Mouse (Mus musculus) v-Abl transformed pro-B cells (cell line): ENCODE results near the gene Zfp148.

Source experiments
- in situ Hi-C, 2 experiments: fragments of 400-800 bp; cut with MboI; formaldehyde crosslinking; loops; one replicate each; pipeline ENCODE4 v1.15.1; 2025; ENCODE audit not compliant: unreplicated experiment in 2 of 2

The Zfp148 gene

GRCm38 (mm10) chr16:33379944-33380881 is at the start of gene Zfp148:
Gene Zfp148 (plus strand): TSS chr16:33380836.
- in situ Hi-C loops = loop anchor here (5.0 to 10.0 kb wide), 4 partner anchors 38 to 505 kb away; partner anchors contain the start of genes Fyttd1 (in 1 of the 2) and Rubcn (in 1 of the 2)

GRCm38 (mm10) chr16:33333015-33333414 is 47.6 kb upstream of the Zfp148 start:
- in situ Hi-C loops = no loop called here

DNA sequence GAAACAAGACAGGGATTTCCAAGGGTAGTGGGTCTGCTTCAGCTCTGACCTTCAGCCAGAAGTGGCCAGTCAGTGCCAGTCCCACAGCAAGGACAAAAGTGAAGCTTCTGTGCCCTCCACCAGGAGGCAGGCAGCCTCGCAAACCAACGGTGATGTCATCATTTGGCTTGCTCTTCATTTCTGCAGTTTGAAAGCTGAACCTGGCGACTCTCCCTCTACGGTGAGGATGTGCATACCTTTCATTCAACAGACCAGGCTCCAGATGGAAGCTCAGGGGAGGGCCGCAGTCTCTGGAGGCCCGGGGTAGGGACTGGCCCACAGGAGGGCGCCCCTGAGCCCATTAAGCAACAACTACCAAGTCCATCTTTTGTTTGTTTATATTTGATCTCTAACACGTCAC is 43.5 kb upstream of the Zfp148 start:
- in situ Hi-C loops = no loop called here

- in situ Hi-C loops = no loop called here
These were observed 43.0 kb upstream of the Zfp148 start for GRCm38 (mm10) chr16:33337681-33338080.

DNA sequence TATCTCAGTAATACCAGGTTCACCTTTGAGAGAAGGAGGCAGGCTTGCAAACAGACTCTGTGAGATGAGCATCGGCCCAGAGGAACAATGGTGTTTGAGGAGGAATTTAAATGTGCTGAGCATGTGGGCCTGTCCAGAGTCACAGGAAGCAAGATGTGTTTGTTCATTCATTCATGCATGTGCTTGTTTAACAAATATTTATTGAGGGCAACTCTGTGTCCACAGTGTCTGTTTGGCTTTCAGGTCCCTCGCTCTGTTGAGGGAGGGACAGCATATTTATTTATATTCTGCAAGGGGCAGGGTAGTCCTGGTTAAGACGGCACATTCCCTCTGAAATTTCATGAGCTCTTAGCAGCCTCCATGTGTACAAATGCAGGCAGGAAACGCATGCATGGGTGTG is 42.1 kb upstream of the Zfp148 start:
- in situ Hi-C loops = no loop called here

GRCm38 (mm10) chr16:33339476-33339875 is 41.2 kb upstream of the Zfp148 start:
- in situ Hi-C loops = no loop called here

DNA sequence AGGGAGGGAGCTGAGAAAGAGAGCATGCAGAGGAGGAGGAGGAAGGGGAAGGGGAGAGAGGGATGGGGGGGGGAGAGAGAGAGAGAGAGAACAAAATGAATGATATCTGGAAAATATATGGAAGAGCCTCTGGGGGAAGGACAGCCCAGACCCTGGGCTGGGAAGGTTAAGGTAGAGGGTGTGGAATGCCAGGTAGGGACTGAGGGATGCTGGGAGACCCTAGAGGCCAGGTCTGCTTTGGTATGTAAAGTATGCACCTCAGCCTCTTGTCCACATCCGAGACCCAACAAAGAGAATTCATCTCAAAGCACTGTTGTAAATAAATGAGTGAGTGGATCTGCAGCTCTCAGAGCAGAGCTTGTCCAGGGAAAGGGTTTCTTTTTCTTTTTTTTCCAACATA is 38.3 kb upstream of the Zfp148 start:
- in situ Hi-C loops = loop anchor here in 1 of 2 experiments (5.0 kb wide), 1 partner anchor 35 kb away; no protein-coding TSS in a partner anchor

DNA sequence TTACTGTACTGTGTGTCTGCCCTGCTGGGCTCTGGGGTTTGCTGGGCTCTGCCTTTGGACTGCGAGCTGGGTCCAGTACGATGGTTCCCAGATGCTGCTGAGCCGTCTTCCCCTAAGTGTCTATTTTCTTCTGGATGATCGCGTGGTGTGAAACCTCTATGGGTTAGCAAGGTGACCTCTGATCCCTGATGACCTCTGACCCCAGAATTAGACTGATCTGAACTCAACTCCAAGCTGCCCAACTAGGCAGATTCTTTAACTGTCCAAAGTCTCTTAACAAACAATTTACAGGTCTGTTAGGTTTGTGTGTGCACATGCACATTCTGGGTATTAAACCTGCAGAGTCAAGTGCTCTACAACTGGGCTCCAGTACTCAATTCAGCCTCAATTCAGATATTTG is 37.5 kb upstream of the Zfp148 start:
- in situ Hi-C loops = loop anchor here in 1 of 2 experiments (5.0 kb wide), 1 partner anchor 34 kb away; no protein-coding TSS in a partner anchor

DNA sequence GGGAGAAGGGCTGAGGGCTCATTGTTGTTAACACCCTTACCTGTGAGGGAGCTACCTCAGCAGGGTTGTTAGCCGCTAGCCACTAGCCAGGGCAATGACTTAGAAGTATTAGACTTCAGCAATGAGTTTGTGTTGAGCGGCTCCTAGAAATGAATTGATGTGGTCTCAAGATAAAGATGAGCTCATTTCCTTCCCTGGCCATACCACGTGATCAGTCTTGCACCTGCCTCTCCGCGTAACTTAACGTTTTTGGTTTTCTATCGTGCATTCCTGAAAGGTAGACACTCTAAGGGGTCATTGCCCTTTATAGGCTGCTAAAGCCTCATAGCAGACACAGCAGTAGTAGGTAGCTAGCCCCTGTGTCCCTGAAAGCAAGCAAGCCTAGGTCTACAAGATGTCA is 37.0 kb upstream of the Zfp148 start:
- in situ Hi-C loops = loop anchor here in 1 of 2 experiments (5.0 kb wide), 1 partner anchor 34 kb away; no protein-coding TSS in a partner anchor

DNA sequence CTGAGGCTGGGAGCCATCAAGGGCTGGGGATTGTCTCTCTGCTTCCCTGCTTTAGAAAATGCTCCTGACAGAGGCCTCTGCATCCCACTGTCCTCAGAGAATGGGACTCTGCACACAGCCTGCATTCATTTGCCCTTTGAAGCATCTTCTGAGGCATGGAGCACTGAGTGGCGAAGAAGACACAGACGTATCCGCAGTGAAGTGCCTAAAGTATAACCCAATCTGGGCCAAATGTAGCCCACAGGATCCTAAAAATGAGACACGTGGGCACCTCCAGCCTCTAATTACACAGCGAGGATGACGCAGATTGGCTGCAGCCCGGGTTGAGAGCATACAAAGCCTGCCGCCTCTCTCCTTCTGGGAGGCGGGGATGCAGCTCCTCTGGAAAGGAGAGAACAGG is 36.3 kb upstream of the Zfp148 start:
- in situ Hi-C loops = loop anchor here in 1 of 2 experiments (5.0 kb wide), 1 partner anchor 33 kb away; no protein-coding TSS in a partner anchor

DNA sequence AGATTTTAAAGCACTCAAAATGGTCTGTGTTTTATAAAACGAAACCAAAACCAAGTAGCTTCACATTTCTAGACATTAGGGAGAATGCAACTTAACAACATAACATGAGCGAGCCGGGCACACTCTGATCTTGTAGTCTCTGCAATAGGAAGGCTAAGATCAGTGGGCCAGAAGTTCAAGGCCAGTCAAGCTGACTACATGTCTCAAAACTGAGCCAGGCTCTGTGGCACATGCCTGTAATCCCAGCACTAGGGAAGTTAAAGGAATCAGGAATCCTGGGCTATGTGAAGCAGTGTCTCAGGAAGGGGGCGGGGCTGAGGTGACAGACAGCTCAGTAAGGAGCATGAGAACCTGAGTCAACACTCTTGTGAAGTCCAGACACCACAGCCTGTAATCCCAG is 35.8 kb upstream of the Zfp148 start:
- in situ Hi-C loops = loop anchor here in 1 of 2 experiments (5.0 kb wide), 1 partner anchor 32 kb away; no protein-coding TSS in a partner anchor

DNA sequence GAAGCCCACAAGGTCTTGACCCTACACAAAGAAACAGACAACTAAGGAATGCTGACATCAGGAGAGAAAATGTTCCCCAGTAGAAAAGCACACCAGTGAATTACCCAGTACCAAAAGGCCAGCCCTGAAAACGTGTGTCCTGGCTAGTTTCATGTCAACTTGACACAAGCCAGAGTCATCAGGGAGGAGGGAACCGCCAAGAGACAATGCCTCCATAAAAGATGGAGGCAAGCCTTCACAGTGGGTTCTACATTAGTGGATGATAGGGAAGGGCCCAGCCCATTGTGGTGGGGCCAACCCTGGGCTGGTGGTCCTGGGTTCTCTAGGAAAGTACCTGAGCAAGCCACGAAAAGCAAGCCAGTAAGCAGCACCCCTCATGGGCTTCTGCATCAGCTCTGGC is 34.3 kb upstream of the Zfp148 start:
- in situ Hi-C loops = no loop called here

DNA sequence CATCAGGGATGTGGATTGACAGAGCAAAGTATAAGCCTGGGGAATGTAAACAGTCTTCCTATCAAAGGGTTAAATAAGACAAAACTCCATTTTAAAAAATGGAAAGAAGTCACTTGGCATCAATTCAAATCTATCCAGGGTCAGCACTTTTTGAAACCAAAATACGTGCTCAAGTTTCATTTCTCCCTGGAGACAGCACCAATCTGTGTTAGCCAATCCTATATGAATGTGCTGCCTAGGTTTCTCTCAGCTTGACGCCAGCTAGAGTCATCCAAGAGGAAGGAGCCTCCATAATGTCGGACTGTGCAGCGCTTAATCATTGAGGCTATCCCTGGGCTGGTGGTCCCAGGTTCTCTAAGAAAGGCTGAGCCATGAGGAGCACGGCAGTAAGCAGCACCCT is 33.5 kb upstream of the Zfp148 start:
- in situ Hi-C loops = no loop called here

- in situ Hi-C loops = no loop called here
These were observed 22.8 kb upstream of the Zfp148 start for GRCm38 (mm10) chr16:33357805-33358204.

DNA sequence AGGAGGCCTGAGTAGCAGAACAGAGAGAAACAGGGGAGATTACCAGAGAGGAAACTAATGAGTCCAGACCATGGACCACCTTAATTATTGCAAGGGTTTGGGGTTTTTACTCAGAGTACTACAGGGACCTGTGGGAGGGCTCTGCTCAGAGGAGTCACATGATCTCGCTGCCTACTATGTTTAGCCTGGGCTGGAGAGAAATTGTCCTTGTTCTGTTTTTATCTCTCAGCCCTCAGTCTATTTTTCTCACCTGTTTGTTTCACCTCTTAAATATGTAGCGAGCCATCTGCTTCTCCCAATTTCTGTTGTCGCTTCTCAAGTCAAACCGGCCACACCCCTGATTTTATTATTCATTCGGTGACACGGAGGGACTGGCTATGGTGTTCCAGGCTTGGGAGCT is 14.9 kb upstream of the Zfp148 start:
- in situ Hi-C loops = no loop called here

DNA sequence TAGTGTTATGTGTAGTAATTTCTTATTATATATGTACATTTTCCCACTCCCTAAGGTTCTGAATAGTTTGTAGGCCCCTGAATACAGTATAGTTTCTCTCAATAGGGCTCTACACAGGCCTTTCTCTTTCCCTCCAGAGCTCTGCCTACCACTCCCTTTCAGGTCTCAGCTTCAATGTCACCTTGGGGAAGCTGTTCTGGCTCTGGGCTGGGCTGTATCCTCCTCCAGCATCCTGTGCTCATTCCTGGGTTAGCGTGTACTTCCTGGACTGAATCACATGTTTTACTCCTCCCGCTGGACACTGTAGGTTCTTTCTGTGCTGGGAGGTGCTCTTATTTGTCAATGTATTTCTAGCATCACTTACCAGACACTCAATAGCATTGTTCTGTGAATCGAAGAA is 12.0 kb upstream of the Zfp148 start:
- in situ Hi-C loops = no loop called here

- in situ Hi-C loops = no loop called here
These were observed 9.8 kb upstream of the Zfp148 start for GRCm38 (mm10) chr16:33370836-33371235.

DNA sequence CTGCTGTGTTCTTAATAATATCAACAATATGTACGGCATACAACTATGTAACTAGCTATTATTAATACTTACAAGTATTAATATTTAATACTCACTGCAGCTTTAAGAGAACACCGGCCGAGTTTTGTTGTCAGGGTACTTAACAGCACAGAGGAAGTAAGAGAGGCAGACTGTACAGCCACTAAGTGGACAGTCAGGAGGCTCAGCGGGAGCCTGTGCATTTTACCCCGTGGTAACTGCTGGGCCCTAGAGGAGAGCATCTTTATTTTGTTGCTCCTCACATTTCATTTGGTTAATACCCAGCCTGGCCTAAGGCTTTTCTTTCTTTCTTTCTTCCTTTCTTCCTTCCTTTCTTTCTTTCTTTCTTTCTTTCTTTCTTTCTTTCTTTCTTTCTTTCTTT is 8.0 kb upstream of the Zfp148 start:
- in situ Hi-C loops = no loop called here

GRCm38 (mm10) chr16:33373326-33373725 is 7.3 kb upstream of the Zfp148 start:
- in situ Hi-C loops = no loop called here

- in situ Hi-C loops = loop anchor here in 1 of 2 experiments (5.0 kb wide), 1 partner anchor 34 kb away; no protein-coding TSS in a partner anchor
These were observed 4.4 kb upstream of the Zfp148 start for GRCm38 (mm10) chr16:33376266-33376665.

- in situ Hi-C loops = loop anchor here in 1 of 2 experiments (5.0 kb wide), 1 partner anchor 37 kb away; no protein-coding TSS in a partner anchor
These were observed 1.3 kb upstream of the Zfp148 start for GRCm38 (mm10) chr16:33379219-33379943.
